Mouse (Mus musculus): Measurements from ENCODE around the gene Nkx6-1. TPM values are rescaled to one million over a fixed set of nuclear protein-coding genes. Genes with fewer than 3 reads are reported as not detected.

The Nkx6-1 gene
- polyA plus RNA-seq, 1 experiment = not detected

DNA sequence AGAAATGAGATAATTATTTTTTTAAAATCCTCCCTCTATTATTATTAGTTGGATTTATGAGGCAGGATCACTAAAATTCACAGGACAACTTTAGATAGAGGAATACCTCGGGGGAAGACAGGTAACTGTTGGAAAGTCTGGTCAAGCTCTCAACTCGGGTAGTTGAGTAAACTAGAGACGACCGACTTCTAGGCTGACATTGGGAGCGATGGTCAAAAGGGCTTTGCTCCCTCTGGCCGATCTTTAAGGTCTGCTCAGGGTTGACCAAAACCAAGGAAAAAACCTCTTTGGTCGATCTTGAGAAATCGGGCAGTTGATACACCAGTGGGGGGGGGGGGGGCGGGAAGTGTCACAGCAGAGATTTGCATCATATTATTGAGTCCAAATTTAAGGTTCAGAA is 1.3 kb upstream of the Nkx6-1 start:
- Histone ChIP-seq H3ac (ENCODE audit: control insufficient read depth, insufficient read length) (no peak overlapping the region), H3K79me2 (ENCODE audit: control insufficient read depth, insufficient read depth) (no peaks in the 10 kb centered on the region), H3K36me3 (ENCODE audit: control insufficient read depth, insufficient read depth) (no peaks in the 10 kb centered on the region), H3K4me2 (ENCODE audit: low read depth) (no peak overlapping the region), H3K27me3 (ENCODE audit: control insufficient read depth, insufficient read depth, insufficient read length) (peaks cover 64% of the 10 kb centered on the region), H3K4me3 (no peak overlapping the region)
- TF ChIP-seq CEBPB (IDR thresholded peaks at IDR 0.05; ENCODE audit: insufficient read depth, poor library complexity, severe bottlenecking) = no peak

DNA sequence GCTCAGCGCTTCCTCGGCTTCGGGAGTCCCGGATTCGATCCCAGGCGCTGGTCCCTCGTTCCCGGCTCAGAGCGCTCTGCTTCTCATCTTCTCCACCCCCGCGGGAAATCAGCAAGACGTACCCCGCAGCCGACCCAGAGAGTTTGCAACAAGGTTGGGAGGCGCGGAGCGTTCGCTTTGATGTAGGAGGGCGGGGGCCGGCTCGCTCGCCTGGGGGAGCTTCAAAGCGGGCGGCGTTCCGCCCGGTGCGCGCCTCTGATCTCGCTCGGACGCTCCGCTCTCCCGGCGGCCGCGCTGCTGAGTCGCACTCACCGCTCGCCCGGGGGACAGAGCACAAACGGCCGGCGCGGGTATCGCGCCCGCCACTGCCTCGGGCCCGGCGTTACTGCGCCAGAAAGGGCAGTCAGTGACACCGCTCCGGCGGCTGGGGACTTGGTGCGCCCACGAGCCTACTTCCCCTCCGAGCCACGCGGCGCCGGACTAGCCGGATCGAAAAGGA is 324 bp downstream of the Nkx6-1 start:
- H3K4me2 ChIP-seq (ENCODE audit: low read depth) = no peak overlapping the region
- H3K27me3 ChIP-seq (ENCODE audit: control insufficient read depth, insufficient read depth, insufficient read length) = peaks cover 68% of the 10 kb centered on the region
- no peaks in the 10 kb centered on the region for H3K36me3 ChIP-seq (ENCODE audit: control insufficient read depth, insufficient read depth)
- no peaks in the 10 kb centered on the region for H3K79me2 ChIP-seq (ENCODE audit: control insufficient read depth, insufficient read depth)
- H3ac ChIP-seq (ENCODE audit: control insufficient read depth, insufficient read length) = no peak overlapping the region
- H3K4me3 ChIP-seq = no peak overlapping the region
- no peak for TF ChIP-seq TCF3 (IDR thresholded peaks at IDR 0.05; ENCODE audit: insufficient read length, low read depth)
- no peak for TF ChIP-seq CEBPB (IDR thresholded peaks at IDR 0.05; ENCODE audit: insufficient read depth, poor library complexity, severe bottlenecking)

DNA sequence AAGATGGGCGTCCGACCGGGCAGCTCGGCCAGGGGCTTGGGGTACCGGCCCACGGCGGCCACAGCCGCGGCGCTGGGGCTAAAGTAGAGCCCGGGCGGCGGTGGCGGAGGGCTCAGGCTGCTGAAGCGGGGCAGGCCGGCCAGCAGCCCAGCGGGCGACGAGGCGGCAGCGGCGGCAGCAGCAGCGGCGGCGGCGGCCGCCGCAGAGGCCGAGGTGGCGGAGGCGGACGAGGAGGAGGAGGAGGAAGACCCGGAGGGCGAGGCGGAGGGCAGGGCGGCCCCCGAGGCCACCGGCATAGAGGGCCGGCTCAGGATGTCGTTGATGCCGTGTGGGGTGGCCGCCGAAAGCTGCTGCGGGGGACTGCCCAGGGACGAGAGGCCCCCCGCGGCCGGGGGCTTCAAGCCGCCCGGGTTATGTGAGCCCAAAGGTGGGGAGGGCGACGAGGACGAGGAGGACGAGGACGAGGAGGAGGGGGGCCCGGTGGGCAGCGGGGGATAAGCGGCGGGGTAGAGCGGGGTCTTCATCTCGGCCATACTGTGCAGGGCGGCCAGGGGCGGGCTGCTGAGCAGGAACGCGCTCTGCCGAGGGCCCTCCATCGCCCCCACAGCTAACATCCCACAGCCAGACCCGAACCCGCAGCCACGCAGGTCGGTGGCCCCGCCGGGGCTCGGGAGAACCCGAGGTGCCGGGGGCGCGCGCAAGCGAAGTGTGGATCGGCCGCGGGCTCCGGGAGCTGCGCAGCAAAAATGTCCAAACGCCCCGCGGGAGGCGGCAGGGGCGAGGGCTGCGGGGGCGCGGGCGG is 974 bp downstream of the Nkx6-1 start:
- H3ac ChIP-seq (ENCODE audit: control insufficient read depth, insufficient read length) = no peak overlapping the region
- no peaks in the 10 kb centered on the region for H3K79me2 ChIP-seq (ENCODE audit: control insufficient read depth, insufficient read depth)
- TF ChIP-seq CEBPB (IDR thresholded peaks at IDR 0.05; ENCODE audit: insufficient read depth, poor library complexity, severe bottlenecking) = no peak
- TF ChIP-seq REST (IDR thresholded peaks at IDR 0.05; ENCODE audit: insufficient read depth, insufficient read length) = no peak
- TF ChIP-seq TCF3 (IDR thresholded peaks at IDR 0.05; ENCODE audit: insufficient read length, low read depth) = no peak
- TF ChIP-seq E2F4 (IDR thresholded peaks at IDR 0.05; ENCODE audit: insufficient read depth) = no peak
- H3K4me3 ChIP-seq = no peak overlapping the region
- no peak overlapping the region for H3K4me2 ChIP-seq (ENCODE audit: low read depth)
- H3K36me3 ChIP-seq (ENCODE audit: control insufficient read depth, insufficient read depth) = no peaks in the 10 kb centered on the region
- H3K27me3 ChIP-seq (ENCODE audit: control insufficient read depth, insufficient read depth, insufficient read length) = peaks cover 74% of the 10 kb centered on the region

GRCm38 (mm10) chr5:101663176-101663575 is 1.6 kb downstream of the Nkx6-1 start:
- Histone ChIP-seq H3ac (ENCODE audit: control insufficient read depth, insufficient read length) (no peak overlapping the region), H3K4me3 (no peak overlapping the region), H3K27me3 (ENCODE audit: control insufficient read depth, insufficient read depth, insufficient read length) (peaks cover 69% of the 10 kb centered on the region), H3K36me3 (ENCODE audit: control insufficient read depth, insufficient read depth) (no peaks in the 10 kb centered on the region), H3K79me2 (ENCODE audit: control insufficient read depth, insufficient read depth) (no peaks in the 10 kb centered on the region), H3K4me2 (ENCODE audit: low read depth) (no peak overlapping the region)
- no peak for TF ChIP-seq REST (IDR thresholded peaks at IDR 0.05; ENCODE audit: insufficient read depth, insufficient read length)
- TF ChIP-seq MYOG (IDR thresholded peaks at IDR 0.05; ENCODE audit: control insufficient read depth in 1 of 3, insufficient read depth in 1 of 3, insufficient read length in 2 of 3, low read depth in 2 of 3) = no peak
- no peak for TF ChIP-seq POLR2A (IDR thresholded peaks at IDR 0.05; ENCODE audit: insufficient read length, low read depth)
- no peak for TF ChIP-seq E2F4 (IDR thresholded peaks at IDR 0.05; ENCODE audit: insufficient read depth)
- TF ChIP-seq USF1 (IDR thresholded peaks at IDR 0.05; ENCODE audit: low read depth) = no peak
- TF ChIP-seq MYOD1 (IDR thresholded peaks at IDR 0.05; ENCODE audit: control insufficient read depth in 1 of 3, insufficient read length in 2 of 3, low read depth in 2 of 3) = no peak
- no peak for TF ChIP-seq TCF3 (IDR thresholded peaks at IDR 0.05; ENCODE audit: insufficient read length, low read depth)
- no peak for TF ChIP-seq MAX (IDR thresholded peaks at IDR 0.05; ENCODE audit: low read depth)
- no peak for TF ChIP-seq SRF (IDR thresholded peaks at IDR 0.05; ENCODE audit: control insufficient read depth, insufficient read length, low read depth)
- TF ChIP-seq CEBPB (IDR thresholded peaks at IDR 0.05; ENCODE audit: insufficient read depth, poor library complexity, severe bottlenecking) = no peak
- TF ChIP-seq TCF12 (IDR thresholded peaks at IDR 0.05; ENCODE audit: insufficient read depth, poor library complexity, severe bottlenecking) = no peak
- TF ChIP-seq POLR2AphosphoS2 (IDR thresholded peaks at IDR 0.05; ENCODE audit: insufficient read length, low read depth) = no peak

DNA sequence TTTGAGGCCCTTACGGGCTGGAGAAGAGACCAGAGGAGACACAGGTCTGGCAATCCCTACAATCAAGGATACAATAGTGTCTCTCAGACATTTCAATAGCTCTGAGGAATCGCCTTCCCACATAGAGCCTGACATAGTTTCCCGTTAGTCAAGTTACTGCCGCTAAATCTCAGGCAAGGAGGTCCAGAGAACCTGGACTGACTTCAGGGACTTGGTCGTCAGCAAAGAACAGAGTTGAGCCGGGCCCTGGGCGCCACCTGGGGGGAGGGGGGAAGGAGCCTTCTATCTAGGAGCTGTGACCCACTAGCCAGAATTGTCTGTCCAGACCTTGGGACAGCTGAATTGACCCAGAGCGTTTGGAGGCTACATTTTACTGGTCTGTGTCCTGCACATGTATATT is 2.3 kb downstream of the Nkx6-1 start:
- Histone ChIP-seq H3K79me2 (ENCODE audit: control insufficient read depth, insufficient read depth) (no peaks in the 10 kb centered on the region), H3ac (ENCODE audit: control insufficient read depth, insufficient read length) (no peak overlapping the region), H3K36me3 (ENCODE audit: control insufficient read depth, insufficient read depth) (no peaks in the 10 kb centered on the region), H3K4me3 (no peak overlapping the region), H3K4me2 (ENCODE audit: low read depth) (no peak overlapping the region), H3K27me3 (ENCODE audit: control insufficient read depth, insufficient read depth, insufficient read length) (peaks cover 63% of the 10 kb centered on the region)
- TF ChIP-seq E2F4 (IDR thresholded peaks at IDR 0.05; ENCODE audit: insufficient read depth) (no peak), SRF (IDR thresholded peaks at IDR 0.05; ENCODE audit: control insufficient read depth, insufficient read length, low read depth) (no peak), MYOG (IDR thresholded peaks at IDR 0.05; ENCODE audit: control insufficient read depth in 1 of 3, insufficient read depth in 1 of 3, insufficient read length in 2 of 3, low read depth in 2 of 3) (no peak), TCF3 (IDR thresholded peaks at IDR 0.05; ENCODE audit: insufficient read length, low read depth) (no peak), MYOD1 (IDR thresholded peaks at IDR 0.05; ENCODE audit: control insufficient read depth in 1 of 3, insufficient read length in 2 of 3, low read depth in 2 of 3) (no peak), TCF12 (IDR thresholded peaks at IDR 0.05; ENCODE audit: insufficient read depth, poor library complexity, severe bottlenecking) (no peak), USF1 (IDR thresholded peaks at IDR 0.05; ENCODE audit: low read depth) (no peak), REST (IDR thresholded peaks at IDR 0.05; ENCODE audit: insufficient read depth, insufficient read length) (no peak), POLR2A (IDR thresholded peaks at IDR 0.05; ENCODE audit: insufficient read length, low read depth) (no peak), CEBPB (IDR thresholded peaks at IDR 0.05; ENCODE audit: insufficient read depth, poor library complexity, severe bottlenecking) (no peak)
